Mouse (Mus musculus): ENCODE results near the gene Ppfibp2. TPM values are rescaled to one million over a fixed set of nuclear protein-coding genes. Genes with fewer than 3 reads are reported as not detected.

The Ppfibp2 gene
- total and polyA plus RNA-seq, 3 experiments: 0.27 TPM; not detected in 2

DNA sequence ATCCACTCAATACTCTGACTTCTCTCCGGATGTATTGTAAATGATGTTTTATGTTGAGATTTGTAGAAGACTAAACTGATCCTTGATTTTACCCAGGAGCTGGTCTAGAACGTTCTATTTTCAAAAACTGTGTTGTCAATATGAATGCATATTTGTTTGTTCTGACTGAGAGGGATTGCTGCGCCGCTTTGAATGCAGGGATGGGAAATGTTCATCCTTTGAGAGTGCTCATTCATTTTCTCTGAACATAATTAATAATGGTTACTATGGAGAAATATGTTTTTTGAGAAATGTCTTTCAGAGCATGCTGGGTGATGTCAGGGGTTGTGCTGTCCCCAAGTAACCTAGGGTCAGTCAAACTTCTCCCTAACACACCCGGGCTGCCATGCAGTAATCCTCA is 102.1 kb downstream of the Ppfibp2 start:
- Histone ChIP-seq H3K36me3 (replicated peaks) (no peaks in the 10 kb centered on the region), H3K27me3 (ENCODE audit: insufficient read depth, low read length) (no peaks in the 10 kb centered on the region), H3K4me1 (ENCODE audit: insufficient read depth, low read depth, low read length) (no peaks in the 10 kb centered on the region), H3K4me3 (ENCODE audit: low read depth, low read length) (no peak overlapping the region), H3K9me3 (replicated peaks) (peaks cover 45% of the 10 kb centered on the region)
- TF ChIP-seq GATA1 (IDR thresholded peaks at IDR 0.05; ENCODE audit: borderline replicate concordance, low read length) (no peak), POLR2AphosphoS5 (IDR thresholded peaks at IDR 0.05; ENCODE audit: insufficient replicate concordance, low read depth, low read length) (no peak), GATA2 (IDR thresholded peaks at IDR 0.05; ENCODE audit: borderline replicate concordance, low read depth, low read length) (no peak), CTCF (IDR thresholded peaks at IDR 0.05; ENCODE audit: low read depth, low read length) (no peak), TAL1 (conservative IDR thresholded peaks at IDR 0.05; ENCODE audit: low read depth, low read length) (no peak)
- ATAC-seq (ENCODE audit: extremely low read depth, insufficient number of reproducible peaks, low FRiP score, poor library complexity, severe bottlenecking): no peak
- DNase-seq (ENCODE audit: low spot score): no peak

DNA sequence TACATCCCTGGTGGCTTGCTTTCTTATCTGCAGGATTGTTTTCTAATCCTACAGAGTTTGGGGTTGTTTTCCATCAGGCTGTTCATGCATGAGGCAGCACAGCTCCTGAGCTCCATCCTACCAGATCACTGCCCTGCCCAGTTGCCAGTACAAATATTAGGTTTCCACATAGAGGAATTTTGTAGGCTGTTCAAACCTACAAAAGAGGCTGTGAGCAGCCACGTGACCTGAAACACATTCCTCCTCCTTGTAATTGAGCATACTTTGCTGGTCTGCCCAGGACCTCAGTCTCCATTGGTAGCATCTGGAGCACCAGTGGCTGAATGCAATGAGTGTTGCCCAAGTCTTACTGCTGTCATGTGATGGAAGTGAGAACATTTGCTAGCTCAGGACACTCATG is 104.9 kb downstream of the Ppfibp2 start:
- Histone ChIP-seq H3K4me1 (ENCODE audit: insufficient read depth, low read depth, low read length) (no peaks in the 10 kb centered on the region), H3K9me3 (replicated peaks) (peaks cover 50% of the 10 kb centered on the region), H3K36me3 (replicated peaks) (no peaks in the 10 kb centered on the region), H3K4me3 (ENCODE audit: low read depth, low read length) (no peak overlapping the region), H3K27me3 (ENCODE audit: insufficient read depth, low read length) (no peaks in the 10 kb centered on the region)
- no peak for DNase-seq (ENCODE audit: low spot score)
- no peak for ATAC-seq (ENCODE audit: extremely low read depth, insufficient number of reproducible peaks, low FRiP score, poor library complexity, severe bottlenecking)
- TF ChIP-seq TAL1 (conservative IDR thresholded peaks at IDR 0.05; ENCODE audit: low read depth, low read length): no peak

DNA sequence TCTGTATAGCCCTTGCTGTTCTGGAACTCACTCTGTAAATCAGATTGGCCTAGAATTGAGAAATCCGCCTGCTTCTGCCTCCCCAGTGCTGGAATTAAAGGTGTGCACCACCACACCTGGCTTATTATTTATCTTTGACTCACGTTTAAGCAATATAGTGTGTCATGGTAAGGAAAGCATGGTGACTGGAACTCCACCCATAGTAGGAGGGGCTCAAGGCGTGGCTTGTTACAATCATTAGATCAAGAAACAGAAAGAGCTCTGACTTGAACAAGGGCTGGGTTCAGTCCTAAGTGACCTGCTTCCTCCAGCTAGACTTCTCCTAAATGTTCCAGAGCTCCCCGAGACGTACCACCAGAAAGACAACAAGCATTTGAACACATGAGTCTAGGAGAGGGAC is 105.6 kb downstream of the Ppfibp2 start:
- Histone ChIP-seq H3K4me1 (ENCODE audit: insufficient read depth, low read depth, low read length) (no peaks in the 10 kb centered on the region), H3K4me3 (ENCODE audit: low read depth, low read length) (no peak overlapping the region), H3K27me3 (ENCODE audit: insufficient read depth, low read length) (no peaks in the 10 kb centered on the region), H3K9me3 (replicated peaks) (peaks cover 56% of the 10 kb centered on the region), H3K36me3 (replicated peaks) (no peaks in the 10 kb centered on the region)
- TF ChIP-seq GATA1 (IDR thresholded peaks at IDR 0.05; ENCODE audit: borderline replicate concordance, low read length) (no peak), TAL1 (conservative IDR thresholded peaks at IDR 0.05; ENCODE audit: low read depth, low read length) (no peak), GATA2 (IDR thresholded peaks at IDR 0.05; ENCODE audit: borderline replicate concordance, low read depth, low read length) (no peak), POLR2AphosphoS5 (IDR thresholded peaks at IDR 0.05; ENCODE audit: insufficient replicate concordance, low read depth, low read length) (no peak), CTCF (IDR thresholded peaks at IDR 0.05; ENCODE audit: low read depth, low read length) (no peak)
- no peak for DNase-seq (ENCODE audit: low spot score)
- no peak for ATAC-seq (ENCODE audit: extremely low read depth, insufficient number of reproducible peaks, low FRiP score, poor library complexity, severe bottlenecking)

DNA sequence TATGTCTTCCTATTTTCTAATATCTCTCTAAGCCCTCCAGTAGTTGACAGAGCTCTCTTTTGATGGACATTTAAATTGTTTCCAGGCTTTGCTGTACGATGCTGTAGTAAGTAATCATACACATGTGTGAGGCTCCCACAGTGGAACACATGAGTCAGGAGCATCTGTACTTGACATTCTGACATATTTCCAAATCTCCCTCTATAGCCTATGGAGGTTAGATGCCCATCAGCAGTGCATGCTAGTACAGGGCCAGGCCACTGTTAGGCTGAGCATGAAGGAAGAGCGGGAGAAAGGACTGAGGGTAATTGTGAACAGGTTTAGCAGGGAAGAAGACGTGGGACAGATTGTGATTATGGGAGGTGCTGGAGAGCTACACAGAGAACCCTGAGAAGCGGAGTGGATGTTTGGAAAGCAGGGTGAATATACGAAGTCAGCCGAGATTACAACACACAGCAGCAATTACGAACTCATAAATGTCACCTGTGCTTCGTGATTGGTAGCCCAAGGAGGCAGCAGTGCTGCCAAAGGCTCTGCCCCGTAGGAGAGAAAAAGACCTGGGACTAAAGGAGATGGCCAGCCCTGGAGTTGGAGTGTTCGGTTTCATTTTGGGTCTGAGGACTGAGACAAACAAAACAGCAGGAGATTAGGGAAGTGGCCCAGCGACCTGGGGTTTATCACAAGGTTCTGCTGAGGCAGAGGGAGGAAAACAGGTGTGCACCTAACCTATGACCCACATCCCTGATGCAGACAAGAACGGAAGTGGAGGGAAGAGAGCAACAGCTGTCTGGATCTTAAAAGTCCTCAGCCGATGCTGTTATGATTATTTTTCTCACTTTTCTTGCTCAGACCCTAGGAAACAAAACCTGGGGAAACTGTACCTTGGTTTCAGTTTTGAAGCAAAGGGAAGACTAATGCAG is 107.7 kb downstream of the Ppfibp2 start:
- Histone ChIP-seq H3K4me1 (ENCODE audit: insufficient read depth, low read depth, low read length) (no peaks in the 10 kb centered on the region), H3K4me3 (ENCODE audit: low read depth, low read length) (no peak overlapping the region), H3K9me3 (replicated peaks) (peaks cover 55% of the 10 kb centered on the region), H3K36me3 (replicated peaks) (no peaks in the 10 kb centered on the region), H3K27me3 (ENCODE audit: insufficient read depth, low read length) (no peaks in the 10 kb centered on the region)
- DNase-seq (ENCODE audit: low spot score) (no peak), ATAC-seq (ENCODE audit: extremely low read depth, insufficient number of reproducible peaks, low FRiP score, poor library complexity, severe bottlenecking) (no peak)
- TF ChIP-seq CTCF (IDR thresholded peaks at IDR 0.05; ENCODE audit: low read depth, low read length): no peak
- no peak for TF ChIP-seq GATA1 (IDR thresholded peaks at IDR 0.05; ENCODE audit: borderline replicate concordance, low read length)
- no peak for TF ChIP-seq TAL1 (conservative IDR thresholded peaks at IDR 0.05; ENCODE audit: low read depth, low read length)
- no peak for TF ChIP-seq POLR2AphosphoS5 (IDR thresholded peaks at IDR 0.05; ENCODE audit: insufficient replicate concordance, low read depth, low read length)
- no peak for TF ChIP-seq GATA2 (IDR thresholded peaks at IDR 0.05; ENCODE audit: borderline replicate concordance, low read depth, low read length)

DNA sequence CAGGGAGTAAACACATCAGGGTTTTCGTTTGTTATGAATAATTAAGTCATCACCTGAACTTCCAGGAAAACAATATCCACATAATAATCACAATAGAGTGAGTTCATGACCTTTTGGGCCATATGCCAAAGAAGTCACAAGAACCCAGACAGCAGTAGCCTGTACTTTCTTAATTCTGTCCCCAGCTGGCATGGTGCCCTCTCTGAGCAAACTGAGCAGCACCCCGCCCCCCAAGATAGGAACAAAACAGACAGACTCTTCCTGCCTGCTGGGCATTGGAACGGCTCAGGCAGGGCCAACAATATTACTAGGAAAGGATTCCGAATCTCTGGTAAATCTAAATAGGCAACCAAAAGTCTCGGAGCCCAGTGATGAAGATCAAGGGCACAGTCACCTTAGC is 110.9 kb downstream of the Ppfibp2 start:
- Histone ChIP-seq H3K27me3 (ENCODE audit: insufficient read depth, low read length) (no peaks in the 10 kb centered on the region), H3K4me1 (ENCODE audit: insufficient read depth, low read depth, low read length) (no peaks in the 10 kb centered on the region), H3K4me3 (ENCODE audit: low read depth, low read length) (no peak overlapping the region), H3K36me3 (replicated peaks) (no peaks in the 10 kb centered on the region), H3K9me3 (replicated peaks) (peaks cover 55% of the 10 kb centered on the region)
- TF ChIP-seq TAL1 (conservative IDR thresholded peaks at IDR 0.05; ENCODE audit: low read depth, low read length): no peak
- TF ChIP-seq GATA2 (IDR thresholded peaks at IDR 0.05; ENCODE audit: borderline replicate concordance, low read depth, low read length): no peak
- no peak for TF ChIP-seq GATA1 (IDR thresholded peaks at IDR 0.05; ENCODE audit: borderline replicate concordance, low read length)
- TF ChIP-seq CTCF (IDR thresholded peaks at IDR 0.05; ENCODE audit: low read depth, low read length): no peak
- no peak for TF ChIP-seq POLR2AphosphoS5 (IDR thresholded peaks at IDR 0.05; ENCODE audit: insufficient replicate concordance, low read depth, low read length)
- ATAC-seq (ENCODE audit: extremely low read depth, insufficient number of reproducible peaks, low FRiP score, poor library complexity, severe bottlenecking) (no peak), DNase-seq (ENCODE audit: low spot score) (no peak)

DNA sequence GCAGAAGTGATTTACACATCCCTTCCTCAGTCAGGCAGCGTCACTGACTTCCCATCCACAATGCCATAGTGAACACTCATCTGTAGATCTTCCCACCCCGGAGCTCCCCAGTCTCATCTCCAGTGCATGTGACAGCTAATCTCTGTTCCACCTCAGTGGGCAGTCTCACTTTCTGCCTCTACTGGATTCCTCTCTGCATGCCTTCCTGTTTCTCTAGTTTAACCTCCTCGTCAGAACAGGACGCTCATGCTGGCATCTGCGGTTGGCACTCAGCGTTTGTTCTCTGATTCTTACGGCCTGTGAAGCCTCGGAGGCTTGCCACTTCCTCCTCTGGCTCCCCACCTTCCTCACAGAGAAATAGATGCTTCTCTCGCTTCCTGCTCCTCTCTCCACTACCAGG is 112.6 kb downstream of the Ppfibp2 start:
- H3K4me3 ChIP-seq (ENCODE audit: low read depth, low read length): no peak overlapping the region
- ATAC-seq (ENCODE audit: extremely low read depth, insufficient number of reproducible peaks, low FRiP score, poor library complexity, severe bottlenecking): no peak
- no peaks in the 10 kb centered on the region for H3K4me1 ChIP-seq (ENCODE audit: insufficient read depth, low read depth, low read length)
- H3K36me3 ChIP-seq (replicated peaks): no peaks in the 10 kb centered on the region
- H3K9me3 ChIP-seq (replicated peaks): peaks cover 54% of the 10 kb centered on the region
- TF ChIP-seq TAL1 (conservative IDR thresholded peaks at IDR 0.05; ENCODE audit: low read depth, low read length) (no peak), GATA2 (IDR thresholded peaks at IDR 0.05; ENCODE audit: borderline replicate concordance, low read depth, low read length) (no peak), CTCF (IDR thresholded peaks at IDR 0.05; ENCODE audit: low read depth, low read length) (no peak), GATA1 (IDR thresholded peaks at IDR 0.05; ENCODE audit: borderline replicate concordance, low read length) (no peak), POLR2AphosphoS5 (IDR thresholded peaks at IDR 0.05; ENCODE audit: insufficient replicate concordance, low read depth, low read length) (no peak)
- no peak for DNase-seq (ENCODE audit: low spot score)
- no peaks in the 10 kb centered on the region for H3K27me3 ChIP-seq (ENCODE audit: insufficient read depth, low read length)
